Mouse (Mus musculus): ENCODE results near the gene Ccl17. TPM values are rescaled to one million over a fixed set of nuclear protein-coding genes. Genes with fewer than 3 reads are reported as not detected.
"Not testable (repeated sequence)": the region's sequence is repeated elsewhere in the genome, so short reads cannot be mapped to it uniquely, and the experiment has no call there.

The Ccl17 gene
- polyA plus RNA-seq, 1 experiment, result not detected

DNA sequence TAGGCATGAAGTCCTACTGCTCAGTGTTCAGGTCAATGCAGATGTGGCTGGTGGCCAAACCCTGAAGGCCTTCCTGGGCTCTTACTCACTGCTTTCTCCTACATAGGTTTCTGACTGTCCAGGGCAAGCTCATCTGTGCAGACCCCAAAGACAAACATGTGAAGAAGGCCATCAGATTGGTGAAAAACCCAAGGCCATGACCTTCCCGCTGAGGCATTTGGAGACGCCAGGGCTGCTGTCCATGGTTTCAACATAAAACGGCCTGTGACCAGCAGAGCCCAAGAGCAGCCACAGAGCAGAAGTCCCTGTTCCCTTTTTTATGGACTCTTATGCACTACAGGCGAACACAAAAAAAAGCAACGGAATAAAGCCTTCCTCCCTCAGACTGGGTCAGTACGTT lies 1.4 kb downstream of the Ccl17 start:
- DNase-seq (ENCODE audit: low read depth), result no peak

DNA sequence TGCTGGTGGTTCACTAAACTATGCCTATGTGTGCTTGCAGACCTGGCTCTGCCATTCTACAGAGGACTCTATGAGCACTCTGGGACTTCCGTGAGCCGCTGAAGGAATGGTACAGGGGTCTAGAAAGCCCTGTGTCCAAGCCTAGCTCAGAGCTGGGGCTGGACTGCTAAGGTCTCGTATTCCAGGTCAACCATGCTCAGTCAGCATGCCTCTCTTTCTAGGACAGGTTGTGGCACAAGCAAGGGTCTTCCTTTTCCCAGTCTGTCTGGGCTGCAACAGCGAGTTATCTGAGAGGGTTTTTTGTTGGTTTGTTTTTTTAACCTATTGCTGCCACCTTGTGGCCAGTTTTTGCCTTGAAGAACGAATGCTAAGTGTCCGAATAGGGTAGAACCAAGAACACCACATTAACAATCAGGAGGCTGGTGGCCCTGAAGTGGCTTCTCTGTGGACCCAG lies 2.4 kb downstream of the Ccl17 start:
- peak; percentile 95 for DNase-seq (ENCODE audit: low read depth)
- TF ChIP-seq POLR2A (IDR thresholded peaks at IDR 0.05; ENCODE audit: borderline replicate concordance, extremely low read depth, insufficient read depth, insufficient read length, poor library complexity, severe bottlenecking) (no peak), CTCF (IDR thresholded peaks at IDR 0.05; ENCODE audit: borderline replicate concordance, extremely low read depth, insufficient read depth, insufficient read length) (peak; percentile 67)

More for the DNA sequence above, 1.4 kb downstream of the Ccl17 start:
- no peak for TF ChIP-seq POLR2A (IDR thresholded peaks at IDR 0.05; ENCODE audit: borderline replicate concordance, extremely low read depth, insufficient read depth, insufficient read length, poor library complexity, severe bottlenecking)

DNA sequence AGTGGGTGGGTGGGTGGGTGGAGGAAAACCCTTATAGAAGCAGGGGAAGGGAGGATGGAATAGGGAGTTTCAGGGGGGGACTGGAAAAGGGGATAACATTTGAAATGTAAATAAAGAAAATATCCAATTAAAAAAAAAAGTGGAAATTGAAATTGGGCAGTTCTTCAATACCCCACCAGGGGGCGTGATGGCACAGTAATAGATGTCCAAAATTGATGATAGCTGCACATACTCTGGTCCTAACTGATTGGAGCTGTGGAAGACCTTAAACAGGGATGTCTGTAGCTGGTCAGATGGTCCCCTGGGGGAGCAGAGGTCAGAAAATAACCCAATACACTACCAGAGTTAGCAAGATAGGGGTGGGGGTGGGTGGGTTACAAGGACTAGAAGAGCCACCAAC lies 4.3 kb downstream of the Ccl17 start:
- TF ChIP-seq POLR2A (IDR thresholded peaks at IDR 0.05; ENCODE audit: borderline replicate concordance, extremely low read depth, insufficient read depth, insufficient read length, poor library complexity, severe bottlenecking), result no peak
- peak; percentile 55; the same call in 1 of the 2 replicates for TF ChIP-seq CTCF (IDR thresholded peaks at IDR 0.05; ENCODE audit: borderline replicate concordance, extremely low read depth, insufficient read depth, insufficient read length)
- DNase-seq (ENCODE audit: low read depth), result peak; percentile 33

DNA sequence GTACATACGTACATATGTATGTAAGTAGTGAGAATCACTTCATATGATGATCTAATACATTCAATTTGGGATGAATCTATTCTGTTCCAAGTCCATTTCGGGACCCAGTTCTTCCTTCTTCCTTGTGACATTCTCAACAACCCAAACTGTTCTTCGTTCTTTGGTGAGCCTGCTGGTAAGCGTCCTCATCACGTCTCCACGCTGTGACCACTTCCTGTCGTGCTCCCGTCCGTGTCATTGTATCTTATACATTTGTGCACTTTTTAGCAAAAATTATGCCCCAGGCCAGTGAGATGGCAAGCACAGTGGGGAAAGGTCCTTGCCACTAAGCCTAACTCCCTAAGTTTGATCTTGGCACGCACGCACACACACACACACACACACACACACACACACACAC lies 7.7 kb downstream of the Ccl17 start:
- no peak for DNase-seq (ENCODE audit: low read depth)

DNA sequence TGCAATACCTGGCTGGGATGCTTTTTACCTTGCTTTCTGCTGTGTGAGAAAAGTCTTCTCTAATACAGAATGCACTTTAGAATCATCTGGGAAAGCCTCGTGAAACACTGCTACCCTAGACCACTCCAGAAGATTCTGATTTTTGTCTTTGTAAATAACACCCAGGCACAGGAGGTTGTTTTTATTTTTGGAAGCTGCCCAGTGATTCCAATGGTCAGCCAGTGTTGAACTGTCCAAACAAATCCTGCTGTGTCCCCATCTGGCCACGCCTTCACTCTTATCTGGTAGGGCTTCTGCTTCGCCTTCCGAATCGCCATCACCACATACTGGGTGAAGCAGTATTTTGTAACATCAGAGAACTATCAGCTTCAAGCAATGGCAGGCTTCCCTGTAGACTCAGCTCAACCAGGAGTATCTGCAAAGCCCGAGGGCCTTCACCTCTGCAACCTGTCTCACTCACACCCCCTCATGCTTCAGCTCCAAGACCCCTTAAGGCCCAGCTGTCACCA lies 9.5 kb downstream of the Ccl17 start:
- DNase-seq (ENCODE audit: low read depth), result no peak
- TF ChIP-seq POLR2A (IDR thresholded peaks at IDR 0.05; ENCODE audit: borderline replicate concordance, extremely low read depth, insufficient read depth, insufficient read length, poor library complexity, severe bottlenecking) (no peak), CTCF (IDR thresholded peaks at IDR 0.05; ENCODE audit: borderline replicate concordance, extremely low read depth, insufficient read depth, insufficient read length) (no peak)

More for the DNA sequence above, 7.7 kb downstream of the Ccl17 start:
- TF ChIP-seq CTCF (IDR thresholded peaks at IDR 0.05; ENCODE audit: borderline replicate concordance, extremely low read depth, insufficient read depth, insufficient read length), result no peak
- no peak for TF ChIP-seq POLR2A (IDR thresholded peaks at IDR 0.05; ENCODE audit: borderline replicate concordance, extremely low read depth, insufficient read depth, insufficient read length, poor library complexity, severe bottlenecking)

DNA sequence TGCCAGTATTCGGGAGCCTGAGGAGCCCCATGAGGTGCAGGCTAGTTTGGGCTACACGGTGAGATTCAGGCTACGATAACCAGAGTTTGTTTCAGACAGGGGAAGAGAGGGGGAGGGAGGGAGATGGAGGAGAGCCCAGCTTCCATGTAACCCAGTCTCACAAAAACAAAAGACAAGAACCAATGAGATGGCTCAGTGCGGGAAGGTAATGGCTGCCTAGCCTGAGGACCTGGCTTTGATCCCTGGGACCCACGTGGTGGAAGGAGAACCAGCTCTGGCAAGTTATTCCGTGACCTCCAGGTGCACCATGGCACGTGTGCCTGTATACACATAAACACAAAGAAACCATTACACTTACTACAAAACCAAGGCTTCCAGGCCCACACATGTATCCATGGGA lies 10.3 kb downstream of the Ccl17 start:
- TF ChIP-seq CTCF (IDR thresholded peaks at IDR 0.05; ENCODE audit: borderline replicate concordance, extremely low read depth, insufficient read depth, insufficient read length) (no peak), POLR2A (IDR thresholded peaks at IDR 0.05; ENCODE audit: borderline replicate concordance, extremely low read depth, insufficient read depth, insufficient read length, poor library complexity, severe bottlenecking) (no peak)
- no peak for DNase-seq (ENCODE audit: low read depth)

DNA sequence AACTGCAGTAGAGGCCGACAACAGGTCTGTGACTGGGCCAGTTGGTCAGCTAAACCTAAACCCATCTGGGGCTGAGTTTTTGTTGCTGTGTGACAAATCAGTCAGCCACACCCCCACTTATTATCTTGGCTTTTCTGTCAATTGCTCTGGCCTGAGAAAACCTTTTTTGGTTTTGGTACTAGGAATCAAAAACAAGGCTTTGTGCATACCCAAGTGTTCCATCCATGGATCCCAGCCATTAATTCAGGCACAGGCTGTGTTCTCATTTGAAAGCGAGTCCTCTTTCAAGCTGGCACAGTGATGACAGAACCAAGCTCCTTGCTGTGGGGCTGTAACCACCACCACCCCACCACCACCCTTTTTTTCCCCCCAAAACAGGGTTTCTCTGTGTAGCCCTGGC lies 11.1 kb downstream of the Ccl17 start:
- DNase-seq (ENCODE audit: low read depth), result no peak
- TF ChIP-seq POLR2A (IDR thresholded peaks at IDR 0.05; ENCODE audit: borderline replicate concordance, extremely low read depth, insufficient read depth, insufficient read length, poor library complexity, severe bottlenecking) (no peak), CTCF (IDR thresholded peaks at IDR 0.05; ENCODE audit: borderline replicate concordance, extremely low read depth, insufficient read depth, insufficient read length) (no peak)

DNA sequence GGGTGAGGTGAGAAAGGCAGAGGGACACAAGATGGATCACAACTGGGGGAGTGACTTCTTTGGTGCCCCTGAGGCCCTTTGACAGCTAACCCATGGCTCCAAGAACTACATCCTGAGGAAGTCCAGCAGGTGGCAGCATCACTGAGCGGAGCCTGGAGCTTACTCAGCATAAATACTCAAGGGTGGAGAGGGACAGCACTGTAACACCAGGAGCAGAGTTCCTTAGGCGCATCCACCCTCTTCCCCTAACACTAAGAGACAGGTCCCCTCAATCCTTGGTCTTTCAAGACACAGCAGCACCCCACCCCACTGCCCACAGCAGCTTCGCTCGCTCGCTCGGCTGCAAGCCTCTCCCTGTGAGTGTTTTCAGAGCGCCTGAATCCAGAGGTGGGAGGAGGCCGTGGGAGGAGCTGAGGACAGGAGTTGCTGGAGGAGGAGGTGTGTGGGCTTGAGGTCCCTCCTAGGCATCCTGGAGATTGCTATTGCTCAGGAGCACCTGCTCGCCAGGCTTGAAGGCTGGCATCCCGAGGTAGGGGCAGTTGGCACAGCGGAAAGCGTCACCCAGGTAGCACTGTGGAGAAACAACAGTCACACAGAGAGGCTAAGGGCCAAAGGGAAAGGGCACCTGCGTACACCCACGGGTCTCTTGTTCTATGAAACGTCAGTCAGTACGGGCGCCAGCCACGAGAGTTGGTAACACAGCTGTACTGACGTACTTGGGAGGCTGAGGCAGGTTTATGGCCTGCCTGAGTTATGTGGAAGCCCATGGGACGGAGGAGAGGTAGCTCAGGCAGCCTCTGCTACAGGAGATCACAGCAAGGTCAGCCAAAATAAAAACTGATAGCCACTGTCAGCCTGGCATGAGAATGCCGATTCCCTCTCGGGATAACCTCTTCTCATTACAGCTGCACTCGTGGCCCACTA lies 12.6 kb downstream of the Ccl17 start:
- no peak for TF ChIP-seq POLR2A (IDR thresholded peaks at IDR 0.05; ENCODE audit: borderline replicate concordance, extremely low read depth, insufficient read depth, insufficient read length, poor library complexity, severe bottlenecking)
- peak; percentile 73 for TF ChIP-seq CTCF (IDR thresholded peaks at IDR 0.05; ENCODE audit: borderline replicate concordance, extremely low read depth, insufficient read depth, insufficient read length)
- peak; percentile 70 for DNase-seq (ENCODE audit: low read depth)

DNA sequence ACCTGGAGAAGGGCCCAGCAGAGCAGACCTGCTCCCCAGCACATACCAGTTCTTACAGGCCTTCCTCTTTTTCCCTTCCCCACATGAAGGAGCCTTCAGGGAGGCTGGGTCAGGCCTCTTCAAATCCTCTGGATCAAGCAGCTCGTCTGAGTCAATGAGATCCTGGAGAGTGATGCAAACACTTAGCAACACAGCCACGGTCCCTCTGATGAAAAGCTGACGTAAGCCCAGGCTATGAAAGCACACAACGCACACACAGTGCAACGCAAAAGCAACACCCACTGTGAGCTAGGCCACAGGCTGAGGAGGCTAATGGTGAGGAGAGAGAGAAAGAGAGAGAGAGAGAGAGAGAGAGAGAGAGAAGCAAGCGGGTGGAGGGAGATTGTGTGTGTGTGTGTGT lies 14.9 kb downstream of the Ccl17 start:
- no peak for DNase-seq (ENCODE audit: low read depth)
- TF ChIP-seq POLR2A (IDR thresholded peaks at IDR 0.05; ENCODE audit: borderline replicate concordance, extremely low read depth, insufficient read depth, insufficient read length, poor library complexity, severe bottlenecking) (no peak), CTCF (IDR thresholded peaks at IDR 0.05; ENCODE audit: borderline replicate concordance, extremely low read depth, insufficient read depth, insufficient read length) (no peak)

DNA sequence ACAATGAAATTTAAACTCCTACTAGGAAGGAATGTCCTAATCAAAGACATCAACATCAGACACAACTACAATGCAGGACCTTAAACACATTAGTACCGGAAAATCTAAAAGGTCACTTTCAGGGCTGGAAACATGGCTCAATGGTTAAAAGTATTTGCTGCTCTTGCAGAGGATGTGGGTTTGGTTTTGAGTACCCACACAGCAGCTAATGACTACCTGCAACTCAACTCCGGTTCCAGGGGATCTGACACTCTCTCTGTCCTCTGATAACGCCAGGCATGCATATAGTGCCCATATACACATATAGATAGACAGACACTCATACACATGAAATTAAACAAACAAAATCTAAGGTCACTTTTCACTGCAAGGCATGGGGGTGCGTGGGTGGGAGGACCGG lies 16.0 kb downstream of the Ccl17 start:
- TF ChIP-seq POLR2A (IDR thresholded peaks at IDR 0.05; ENCODE audit: borderline replicate concordance, extremely low read depth, insufficient read depth, insufficient read length, poor library complexity, severe bottlenecking), result no peak
- no peak for TF ChIP-seq CTCF (IDR thresholded peaks at IDR 0.05; ENCODE audit: borderline replicate concordance, extremely low read depth, insufficient read depth, insufficient read length)
- DNase-seq (ENCODE audit: low read depth), result no peak

DNA sequence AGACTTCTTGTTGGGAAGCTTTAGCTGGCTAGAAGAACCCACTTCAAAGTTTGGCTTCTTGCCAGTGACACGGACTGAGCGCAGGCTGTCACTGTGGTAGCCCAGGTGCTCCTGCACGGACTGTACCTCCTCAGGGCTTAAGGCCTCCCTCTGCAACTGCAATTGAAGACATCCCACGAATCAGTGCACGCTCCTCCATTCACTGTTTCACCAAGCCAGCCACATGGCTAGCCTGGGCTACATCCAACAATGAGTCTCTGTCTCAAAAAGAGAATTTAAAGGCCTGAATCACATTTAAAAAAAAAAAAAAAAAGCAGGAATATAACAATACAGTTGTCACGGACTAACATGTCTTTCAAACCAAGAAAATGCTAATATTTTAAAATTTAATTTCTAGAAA lies 18.0 kb downstream of the Ccl17 start:
- TF ChIP-seq CTCF (IDR thresholded peaks at IDR 0.05; ENCODE audit: borderline replicate concordance, extremely low read depth, insufficient read depth, insufficient read length), result no peak
- no peak for TF ChIP-seq POLR2A (IDR thresholded peaks at IDR 0.05; ENCODE audit: borderline replicate concordance, extremely low read depth, insufficient read depth, insufficient read length, poor library complexity, severe bottlenecking)
- no peak for DNase-seq (ENCODE audit: low read depth)

DNA sequence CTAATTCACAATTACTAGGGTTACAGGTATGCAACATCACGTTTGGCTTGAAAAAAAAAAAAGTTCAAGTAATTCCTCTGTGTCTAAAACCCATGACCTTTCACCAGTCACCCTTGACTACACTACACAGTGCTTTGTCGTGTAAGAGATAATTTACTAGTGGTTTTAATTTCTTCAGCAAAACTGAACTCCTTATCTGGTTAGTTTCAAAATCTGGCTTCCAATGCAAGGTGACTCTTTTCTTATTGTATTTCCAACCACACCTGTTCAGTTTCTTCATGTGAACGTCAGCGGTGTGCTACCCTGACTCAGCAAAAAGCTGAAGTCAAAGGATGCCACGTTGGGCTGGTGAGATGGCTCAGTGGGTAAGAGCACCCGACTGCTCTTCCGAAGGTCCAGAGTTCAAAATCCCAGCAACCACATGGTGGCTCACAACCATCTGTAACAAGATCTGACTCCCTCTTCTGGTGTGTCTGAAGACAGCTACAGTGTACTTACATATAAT lies 23.7 kb downstream of the Ccl17 start:
- DNase-seq (ENCODE audit: low read depth), result not testable (repeated sequence)

DNA sequence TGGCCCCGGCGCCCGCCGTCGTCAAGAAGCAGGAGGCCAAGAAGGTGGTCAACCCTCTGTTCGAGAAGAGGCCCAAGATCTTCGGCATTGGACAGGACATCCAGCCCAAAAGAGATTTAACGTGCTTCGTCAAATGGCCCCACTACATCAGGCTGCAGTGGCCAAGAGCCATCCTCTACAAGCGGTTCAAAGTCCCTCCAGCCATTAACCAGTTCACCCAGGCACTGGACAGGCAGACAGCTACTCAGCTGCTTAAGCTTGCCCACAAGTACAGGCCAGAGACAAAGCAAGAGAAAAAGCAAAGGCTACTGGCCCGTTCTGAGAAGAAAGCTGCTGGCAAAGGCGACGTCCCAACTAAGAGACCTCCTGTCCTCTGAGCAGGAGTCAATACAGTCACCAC lies 25.5 kb downstream of the Ccl17 start:
- not testable (repeated sequence) for DNase-seq (ENCODE audit: low read depth)
